Mouse (Mus musculus): ENCODE measurements around the gene Pilrb2.

Gene Pilrb2

GRCm38 (mm10) chr5:137833500-137833899 lies 38.1 kb downstream of the Pilrb2 start:
- TF ChIP-seq GATA4 (IDR thresholded peaks at IDR 0.05; ENCODE audit: insufficient replicate concordance, low read length), result peak; percentile 37; the same call in 1 of the 2 replicates

- no peak for TF ChIP-seq GATA4 (IDR thresholded peaks at IDR 0.05; ENCODE audit: insufficient replicate concordance, low read length)
These were observed 40.1 kb downstream of the Pilrb2 start for GRCm38 (mm10) chr5:137831506-137831905.

DNA sequence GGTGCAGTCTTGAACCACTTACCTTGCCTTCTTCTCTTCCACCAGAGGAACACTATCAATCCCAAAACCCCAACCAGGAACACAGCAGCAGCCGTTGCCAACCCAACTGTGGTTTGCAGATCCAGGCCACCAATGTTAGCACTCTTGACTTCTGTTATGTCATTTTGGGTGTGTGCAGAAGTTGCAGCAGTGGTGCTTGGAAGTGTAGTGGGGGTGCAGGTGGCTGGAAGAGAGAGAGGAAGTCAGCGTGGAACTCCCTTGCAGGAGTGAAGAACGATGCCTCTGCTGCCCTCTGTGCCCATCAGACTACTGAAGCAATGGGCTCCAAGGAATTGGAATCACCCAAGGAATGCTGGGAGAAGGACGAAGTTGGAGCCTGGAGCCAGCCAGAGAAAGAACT lies 40.5 kb downstream of the Pilrb2 start:
- TF ChIP-seq GATA4 (IDR thresholded peaks at IDR 0.05; ENCODE audit: insufficient replicate concordance, low read length), result no peak

GRCm38 (mm10) chr5:137830238-137830637 lies 41.4 kb downstream of the Pilrb2 start:
- TF ChIP-seq GATA4 (IDR thresholded peaks at IDR 0.05; ENCODE audit: insufficient replicate concordance, low read length), result no peak

- no peak for TF ChIP-seq GATA4 (IDR thresholded peaks at IDR 0.05; ENCODE audit: insufficient replicate concordance, low read length)
These were observed 42.9 kb downstream of the Pilrb2 start for GRCm38 (mm10) chr5:137828694-137829093.

DNA sequence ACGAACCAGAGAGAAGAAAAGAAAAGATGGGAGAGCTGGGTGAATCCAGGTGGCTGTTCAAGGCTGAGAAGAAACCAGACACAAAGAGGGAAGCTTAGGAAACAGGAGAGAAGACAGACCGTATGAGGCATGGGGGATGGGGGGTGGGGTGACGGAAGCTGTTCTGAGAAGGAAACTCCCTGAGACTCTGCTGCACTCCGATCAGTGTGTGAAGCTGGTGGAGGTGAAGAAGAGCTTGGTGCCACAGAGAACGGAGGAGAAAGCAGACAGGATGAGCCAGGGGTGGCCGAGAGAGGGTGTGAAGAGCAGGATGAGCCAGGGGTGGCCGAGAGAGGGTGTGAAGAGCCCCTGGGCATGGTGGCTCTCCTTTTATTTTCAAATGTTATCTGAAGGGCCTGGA lies 45.2 kb downstream of the Pilrb2 start:
- no peak for TF ChIP-seq GATA4 (IDR thresholded peaks at IDR 0.05; ENCODE audit: insufficient replicate concordance, low read length)

DNA sequence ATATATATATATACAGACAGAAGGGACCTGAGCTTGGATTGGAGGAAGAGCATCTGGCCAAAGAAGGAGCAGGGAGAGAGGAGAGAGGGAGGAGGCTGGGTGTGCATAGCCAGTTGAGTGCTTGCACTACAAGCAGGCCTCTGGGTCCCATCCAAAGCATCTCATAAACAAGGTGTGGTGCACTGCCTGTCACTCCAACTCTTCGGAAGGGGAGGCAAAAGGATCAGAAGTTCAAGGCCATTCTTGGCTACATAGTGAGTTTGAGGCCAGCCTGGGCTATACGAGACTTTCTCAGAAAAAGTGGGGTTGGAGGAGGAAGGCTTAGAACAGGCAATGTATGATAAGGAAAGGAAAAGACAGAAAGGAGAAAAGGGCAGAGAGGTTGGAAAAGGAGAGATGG lies 45.6 kb downstream of the Pilrb2 start:
- no peak for TF ChIP-seq GATA4 (IDR thresholded peaks at IDR 0.05; ENCODE audit: insufficient replicate concordance, low read length)

DNA sequence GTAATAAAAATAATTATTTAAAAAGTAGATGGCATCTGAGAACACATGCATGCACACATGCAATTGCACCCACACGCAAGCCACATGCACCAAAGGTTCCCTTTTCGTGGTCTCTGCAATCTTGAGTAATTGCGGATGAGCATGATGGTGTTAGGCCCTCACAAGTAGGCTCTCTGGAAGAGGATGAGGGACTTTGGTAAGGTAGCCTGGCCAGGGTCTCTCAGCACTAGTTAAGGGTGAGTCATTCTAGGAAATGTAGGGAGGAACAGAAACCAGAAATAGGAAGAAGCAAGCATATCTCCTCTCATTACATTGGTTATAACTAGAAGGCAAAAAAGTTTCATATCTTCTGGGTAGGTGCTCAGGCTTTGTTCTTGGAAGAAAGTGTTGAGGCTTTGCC lies 46.6 kb downstream of the Pilrb2 start:
- no peak for TF ChIP-seq GATA4 (IDR thresholded peaks at IDR 0.05; ENCODE audit: insufficient replicate concordance, low read length)

GRCm38 (mm10) chr5:137823455-137824045 lies 48.1 kb downstream of the Pilrb2 start:
- TF ChIP-seq GATA4 (IDR thresholded peaks at IDR 0.05; ENCODE audit: insufficient replicate concordance, low read length), result no peak

DNA sequence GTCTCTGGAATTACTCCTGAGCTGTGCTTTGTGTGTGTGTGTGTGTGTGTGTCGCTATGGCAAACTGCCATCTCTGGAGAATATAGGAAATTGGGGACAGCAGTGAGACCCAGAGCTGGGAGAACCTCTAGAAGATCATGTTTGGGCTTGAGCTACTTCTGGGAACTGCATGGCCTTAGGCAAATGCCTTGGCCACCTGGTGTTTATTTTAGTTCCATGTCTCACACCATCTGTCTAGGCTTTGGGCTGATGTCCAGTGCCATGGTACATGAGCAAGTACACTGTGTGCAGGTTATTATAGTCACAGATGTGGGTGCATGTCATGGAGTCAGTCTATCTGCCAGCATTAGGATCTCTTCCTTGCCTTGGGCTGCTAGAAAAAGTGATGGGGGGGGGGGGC lies 49.0 kb downstream of the Pilrb2 start:
- no peak for TF ChIP-seq GATA4 (IDR thresholded peaks at IDR 0.05; ENCODE audit: insufficient replicate concordance, low read length)

GRCm38 (mm10) chr5:137822126-137822525 lies 49.5 kb downstream of the Pilrb2 start:
- TF ChIP-seq GATA4 (IDR thresholded peaks at IDR 0.05; ENCODE audit: insufficient replicate concordance, low read length), result no peak

GRCm38 (mm10) chr5:137817466-137818222 lies 54.0 kb downstream of the Pilrb2 start:
- TF ChIP-seq GATA4 (IDR thresholded peaks at IDR 0.05; ENCODE audit: insufficient replicate concordance, low read length), result no peak
